Mouse (Mus musculus) layer of hippocampus, postnatal 25 days (tissue): ENCODE measurements around the gene Acap2. TPM values are rescaled to one million over a fixed set of nuclear protein-coding genes. Genes with fewer than 3 reads are reported as not detected.

Experiments
- DNase-seq, 2 experiments: peaks; one replicate each; pipeline ENCODE4 v3.0.0; 2022; ENCODE audit warnings: mixed read lengths in 2 of 2, low spot score in 1 of 2; ENCODE audit errors: extremely low spot score in 1 of 2
- total RNA-seq, 2 experiments: library from RNA; stranded (reverse); gene quantifications; 2 replicates each; pipeline ENCODE4 v1.2.3; 2021

The Acap2 gene
- total RNA-seq, 2 experiments from 2014 or later = 129 to 132 TPM

DNA sequence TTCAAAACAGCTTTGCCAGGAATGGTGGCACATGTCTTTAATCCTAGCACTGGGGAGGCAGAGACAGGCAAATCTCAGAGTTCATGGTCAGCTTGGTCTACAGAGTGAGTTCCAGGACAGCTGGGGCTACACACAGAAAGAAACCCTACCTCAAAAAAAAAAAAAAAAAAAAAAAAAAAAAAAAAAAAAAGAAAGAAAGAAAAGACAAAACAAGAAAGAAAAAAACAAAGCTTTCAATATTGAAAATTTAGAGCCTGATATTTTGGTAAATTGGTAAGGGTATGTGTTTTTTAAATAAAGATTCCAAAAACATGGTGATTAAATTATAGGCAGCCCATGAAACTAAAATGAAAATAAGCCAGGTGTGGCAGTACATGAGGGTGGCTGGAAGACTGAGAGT lies 29.6 kb downstream of the Acap2 start:
- no peak for DNase-seq

DNA sequence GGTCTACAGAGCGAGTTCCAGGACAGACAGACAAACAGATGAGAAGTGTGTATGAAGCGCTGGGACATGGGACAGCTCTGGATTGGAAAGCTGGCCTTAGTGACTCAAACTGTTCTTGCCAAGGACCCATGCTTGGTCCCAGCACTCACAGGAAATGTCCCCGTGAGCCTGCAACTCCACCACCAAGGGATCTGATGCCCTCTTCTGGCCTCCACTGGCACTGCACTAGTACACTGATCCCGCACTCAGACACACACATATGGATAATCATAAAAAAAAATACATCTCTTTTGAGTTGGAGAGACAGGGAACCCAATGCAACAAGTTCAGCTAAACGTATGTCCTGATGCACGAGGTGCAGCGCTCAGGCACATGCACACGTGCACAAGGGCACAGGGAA lies 30.7 kb downstream of the Acap2 start:
- DNase-seq = no peak

DNA sequence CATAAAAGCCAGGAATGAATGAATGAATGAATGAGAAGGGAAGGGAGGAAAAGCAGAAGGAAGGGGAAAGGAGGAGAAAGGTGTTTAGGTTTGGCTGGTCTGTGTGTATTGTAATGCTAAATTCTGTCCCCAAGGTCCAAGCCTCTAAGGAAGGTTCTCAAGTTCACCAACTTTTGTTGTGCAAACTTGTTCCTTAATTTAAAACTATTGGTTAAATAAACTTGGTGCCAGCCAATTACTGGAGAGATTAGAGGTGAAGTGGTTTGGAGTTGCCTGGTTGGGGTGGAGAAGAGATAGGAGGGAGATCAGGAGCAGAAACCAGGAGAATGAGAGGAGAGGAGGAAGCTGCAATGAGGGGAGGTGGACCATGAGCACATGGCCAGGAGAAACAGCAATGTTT lies 31.4 kb downstream of the Acap2 start:
- no peak for DNase-seq

DNA sequence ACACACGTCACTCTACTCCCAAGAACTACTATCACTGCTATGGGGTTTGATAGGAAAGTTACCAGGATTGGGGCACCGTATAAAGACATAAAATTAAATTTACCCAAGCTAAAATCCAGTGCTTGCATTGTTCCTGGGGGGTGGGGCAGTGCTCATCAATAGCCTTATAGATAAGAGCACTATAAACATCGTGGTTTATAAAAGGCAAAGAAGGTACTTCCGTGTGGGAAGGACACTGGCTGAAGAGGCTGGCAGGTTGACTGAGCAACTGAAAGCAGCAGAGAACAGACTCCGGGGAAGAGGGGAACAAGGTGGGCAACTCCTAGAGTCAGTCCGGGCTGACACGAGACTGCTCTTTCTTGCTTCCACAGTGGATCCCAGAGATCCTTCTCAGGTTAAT lies 33.1 kb downstream of the Acap2 start:
- DNase-seq = no peak

DNA sequence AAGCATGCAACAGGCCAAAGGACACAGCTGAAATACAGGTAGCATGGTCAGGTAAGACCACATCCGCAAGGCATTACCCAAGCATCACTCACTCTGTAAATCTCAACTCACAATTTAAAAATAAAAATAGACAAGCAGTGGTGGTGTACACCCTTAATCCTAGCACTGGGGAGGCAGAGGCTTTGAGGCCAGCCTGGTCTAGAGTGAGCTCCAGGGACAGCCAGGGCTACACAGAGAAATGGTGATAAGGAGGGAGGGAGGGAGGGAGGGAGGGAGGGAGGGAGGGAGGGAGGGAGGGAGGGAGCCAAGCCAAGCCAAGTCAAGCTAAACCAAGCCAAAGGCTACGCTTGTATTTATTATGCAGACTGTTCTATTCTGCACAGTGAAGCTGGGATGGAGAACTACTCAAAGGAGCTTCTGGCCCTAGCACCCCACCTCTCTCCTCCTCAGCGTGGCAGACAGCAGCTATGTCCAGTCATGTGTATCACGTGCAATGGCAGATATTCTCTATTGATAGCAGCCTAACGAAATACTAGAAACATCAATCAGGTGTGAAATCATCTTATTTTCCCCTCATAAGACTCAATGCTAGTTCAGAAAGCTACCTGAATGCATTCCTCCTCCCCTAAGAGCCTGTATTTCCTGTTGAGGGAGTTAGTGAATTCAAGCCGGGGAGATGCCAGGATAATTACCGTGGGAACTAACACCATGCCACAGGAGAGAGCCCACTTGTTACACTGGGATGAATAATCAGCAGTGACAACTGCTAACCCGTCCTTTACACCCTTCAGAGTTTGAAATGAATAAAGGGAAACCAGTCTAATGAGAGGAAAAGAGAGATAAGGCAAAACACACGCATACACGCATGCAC lies 33.8 kb downstream of the Acap2 start:
- no peak for DNase-seq

DNA sequence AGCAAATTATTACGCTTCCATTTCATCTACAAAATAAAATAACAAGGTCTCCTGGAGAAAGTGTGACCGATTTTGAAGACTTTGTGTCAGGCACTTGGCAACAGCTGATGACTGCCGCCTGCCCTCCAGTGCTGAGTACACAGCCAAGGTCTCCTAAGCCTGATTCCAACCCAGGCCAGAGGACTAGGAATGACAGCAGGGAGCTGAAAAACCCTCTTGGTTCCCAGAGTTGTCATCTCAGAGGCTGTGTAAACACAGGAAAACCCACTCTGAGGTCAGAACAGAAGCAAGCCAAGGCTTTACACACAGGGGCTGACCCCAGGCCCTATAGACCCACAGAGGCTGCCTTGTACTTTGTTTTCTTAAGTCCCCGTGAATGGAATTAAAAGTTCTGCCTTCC lies 35.1 kb downstream of the Acap2 start:
- DNase-seq = no peak

DNA sequence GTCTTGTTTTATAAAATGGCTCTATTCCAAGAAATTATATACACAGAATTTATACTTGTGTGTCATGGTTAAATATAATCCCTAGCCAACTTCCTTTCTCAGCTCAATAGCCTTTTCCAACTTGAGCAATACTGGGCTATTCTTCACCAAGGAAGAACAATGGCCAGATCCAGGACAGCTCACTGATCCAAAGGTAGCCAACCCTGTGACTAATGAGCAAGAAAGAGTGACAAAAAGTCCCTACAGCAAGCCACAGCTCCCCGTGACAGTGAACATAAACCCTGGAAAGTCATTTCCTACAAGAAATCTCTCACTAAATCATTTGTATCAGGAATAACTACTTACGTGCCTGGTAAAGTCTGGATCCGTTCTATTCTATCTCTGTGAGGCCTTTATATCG lies 35.6 kb downstream of the Acap2 start:
- DNase-seq = no peak

DNA sequence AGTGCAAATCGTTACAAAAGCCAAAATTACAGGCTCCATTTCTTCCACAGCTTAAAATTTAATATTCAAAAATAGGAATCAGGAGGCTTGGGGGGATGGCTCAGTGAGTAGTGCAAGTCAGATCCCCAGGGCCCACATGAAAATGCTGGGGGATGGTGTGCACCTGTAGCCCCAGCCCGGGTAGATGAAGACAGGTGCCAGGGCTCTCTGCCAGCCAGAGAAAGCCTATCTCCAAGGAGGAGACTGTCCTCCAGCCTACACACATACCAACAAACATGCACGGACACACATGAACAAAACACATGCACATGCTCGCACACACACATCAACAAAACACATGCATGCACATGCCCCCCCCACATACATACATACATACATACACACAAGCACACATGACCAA lies 36.9 kb downstream of the Acap2 start:
- DNase-seq = no peak

DNA sequence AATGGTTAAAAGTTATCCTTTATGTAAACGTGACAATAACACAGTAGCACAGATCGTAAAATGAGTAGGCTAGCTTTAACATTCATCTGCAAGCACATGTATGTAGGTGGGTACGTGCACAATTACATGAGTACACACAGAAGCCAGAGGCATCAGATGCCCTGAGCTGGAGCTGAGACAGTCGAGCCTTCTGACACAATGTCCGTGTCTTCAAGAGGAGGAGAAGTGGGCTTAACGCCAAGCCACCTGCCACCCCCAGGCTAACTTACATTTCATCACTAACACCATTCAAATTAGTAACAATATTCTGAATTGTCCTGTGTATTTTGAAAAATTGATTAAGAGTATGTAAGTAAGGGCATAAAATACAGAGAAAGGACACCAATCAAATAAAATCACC lies 40.6 kb downstream of the Acap2 start:
- DNase-seq = no peak

DNA sequence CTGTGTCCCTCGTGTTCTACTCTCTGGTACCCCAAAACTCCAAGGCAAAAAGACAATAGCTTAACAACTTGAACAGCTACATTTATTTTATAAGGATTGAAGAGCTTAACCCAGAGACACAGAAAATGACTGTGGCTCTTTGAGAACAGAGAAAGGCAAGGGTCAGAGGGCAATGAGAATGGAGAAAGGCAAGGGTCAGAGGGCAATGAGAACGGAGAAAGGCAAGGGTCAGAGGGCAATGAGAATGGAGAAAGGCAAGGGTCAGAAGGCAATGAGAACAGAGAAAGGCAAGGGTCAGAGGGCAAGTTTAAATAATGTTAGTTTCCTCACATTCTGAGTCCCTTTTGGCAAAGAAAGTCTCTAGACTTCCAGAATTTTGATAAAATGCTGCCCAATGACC lies 41.6 kb downstream of the Acap2 start:
- DNase-seq = no peak

DNA sequence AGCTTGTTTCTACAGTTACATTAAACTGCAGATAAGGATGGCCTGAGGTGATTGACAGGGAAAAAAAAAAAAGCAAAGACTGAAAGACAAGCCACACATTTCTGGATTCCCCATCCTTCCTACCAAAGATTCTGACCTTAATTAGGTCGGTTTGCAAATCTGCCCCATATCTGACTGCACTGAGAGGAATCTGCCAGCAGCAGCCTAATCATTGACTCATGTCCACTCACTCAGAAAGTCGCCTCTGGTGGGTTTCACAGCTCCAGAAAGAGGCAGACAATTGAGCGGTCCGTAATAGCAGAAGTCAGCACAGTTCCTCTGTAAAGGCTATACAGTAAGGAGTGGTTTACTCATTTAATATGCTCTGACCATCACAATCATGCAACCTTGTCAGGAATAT lies 51.2 kb downstream of the Acap2 start:
- no peak for DNase-seq

DNA sequence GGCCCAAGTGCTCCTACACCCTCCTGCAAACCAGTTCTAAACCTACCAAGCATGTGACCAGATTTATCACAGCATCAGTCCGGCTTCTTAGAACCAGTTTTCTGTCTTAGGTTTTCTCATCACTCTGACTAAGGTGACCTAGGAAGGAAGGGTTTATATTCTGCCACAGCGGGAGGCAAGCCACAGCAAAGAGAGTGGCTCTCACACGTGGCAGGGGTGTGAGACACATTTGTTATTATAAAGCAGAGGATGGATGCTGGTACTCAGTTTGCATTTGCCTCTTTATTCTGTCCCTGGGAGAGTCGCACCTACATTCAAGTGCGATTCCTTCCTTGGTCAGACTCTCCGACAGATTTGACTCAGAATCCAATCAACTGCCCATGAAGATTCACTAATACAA lies 52.2 kb downstream of the Acap2 start:
- no peak for DNase-seq

DNA sequence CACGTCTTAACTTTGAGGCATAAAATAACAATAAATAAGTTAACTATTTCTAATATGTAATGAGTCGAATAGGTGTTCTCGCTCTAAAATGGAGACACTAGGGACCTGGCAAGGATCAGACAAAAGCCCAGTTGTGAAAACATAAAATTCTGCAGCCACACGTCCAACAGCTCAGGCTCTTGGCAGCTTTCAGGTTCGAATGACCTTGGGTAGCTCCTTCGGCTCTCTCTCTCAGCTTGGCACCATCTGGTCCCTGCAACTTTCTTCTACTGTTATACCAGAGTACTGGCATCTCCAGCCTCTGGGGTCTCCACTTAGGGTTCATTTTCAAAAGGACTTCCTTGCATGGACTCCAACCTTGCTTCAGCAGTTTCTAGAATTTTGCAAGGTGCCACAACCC lies 53.3 kb downstream of the Acap2 start:
- DNase-seq = no peak

DNA sequence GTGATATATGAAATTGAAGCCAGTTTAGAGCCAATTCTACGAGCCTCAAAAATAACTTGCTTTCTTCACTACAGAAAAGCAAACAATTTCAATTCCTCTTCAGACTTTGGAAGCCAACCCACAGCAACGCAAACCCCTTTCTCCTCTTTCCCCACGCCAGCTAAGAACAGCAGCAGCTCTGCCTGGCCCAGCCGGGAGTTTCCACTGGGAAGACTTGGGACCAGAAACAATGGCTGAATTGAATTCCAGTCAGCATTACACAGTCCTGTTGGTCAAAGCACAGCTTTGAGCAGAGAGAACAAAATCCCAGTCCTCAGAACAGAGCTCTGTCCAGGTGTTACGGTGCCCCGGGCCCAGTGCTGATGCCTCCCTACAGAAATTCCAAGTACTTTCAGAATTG lies 59.1 kb downstream of the Acap2 start:
- DNase-seq = no peak

DNA sequence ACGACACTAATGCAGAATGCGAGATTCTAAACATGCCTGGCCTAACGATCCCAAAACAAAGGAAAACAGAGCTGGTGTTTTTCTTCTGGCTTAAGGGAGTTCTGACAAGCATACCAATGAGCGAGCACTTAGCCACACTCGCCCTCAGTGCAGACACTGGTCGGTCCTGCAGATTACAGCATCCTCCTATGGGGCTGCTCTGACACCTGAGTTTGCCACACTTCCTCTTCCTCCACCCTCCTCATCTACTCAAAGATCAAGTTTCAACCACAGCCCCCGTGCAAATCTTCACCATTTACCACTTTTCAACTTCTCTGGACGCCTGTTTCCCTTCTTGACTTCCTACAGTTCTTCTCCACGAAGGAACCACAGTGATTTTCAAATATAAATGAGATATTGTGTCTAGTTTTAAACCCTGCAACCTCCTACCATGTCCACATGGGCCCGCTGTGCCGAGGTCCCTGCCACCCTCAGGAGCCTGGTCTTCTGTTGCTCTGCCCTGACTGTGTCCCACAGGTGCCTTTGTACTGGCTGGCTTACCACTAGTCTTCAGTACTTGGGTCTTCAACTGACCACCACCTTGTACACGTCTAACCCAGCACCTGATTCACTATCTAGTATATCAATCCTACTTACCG lies 64.3 kb downstream of the Acap2 start:
- no peak for DNase-seq

DNA sequence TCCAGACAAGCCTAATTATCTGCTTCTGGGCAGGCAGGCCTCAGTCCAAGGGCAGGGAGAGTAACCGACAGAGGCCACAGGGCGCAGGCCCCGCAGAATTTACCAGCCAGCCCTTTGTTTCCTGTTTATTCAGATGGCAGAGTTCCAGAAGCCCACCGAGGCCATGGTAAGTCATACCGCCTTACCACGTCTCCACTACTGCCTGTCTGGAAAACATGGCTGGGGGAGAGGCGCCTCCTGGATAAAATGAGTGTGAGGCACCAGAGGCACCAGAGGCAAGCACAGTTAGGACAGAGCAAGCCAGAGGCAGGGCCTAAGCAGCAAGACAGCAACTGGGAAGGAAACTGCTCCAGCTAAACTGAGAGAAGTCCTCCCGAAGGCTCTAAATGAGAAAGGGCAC lies 65.5 kb downstream of the Acap2 start:
- no peak for DNase-seq

DNA sequence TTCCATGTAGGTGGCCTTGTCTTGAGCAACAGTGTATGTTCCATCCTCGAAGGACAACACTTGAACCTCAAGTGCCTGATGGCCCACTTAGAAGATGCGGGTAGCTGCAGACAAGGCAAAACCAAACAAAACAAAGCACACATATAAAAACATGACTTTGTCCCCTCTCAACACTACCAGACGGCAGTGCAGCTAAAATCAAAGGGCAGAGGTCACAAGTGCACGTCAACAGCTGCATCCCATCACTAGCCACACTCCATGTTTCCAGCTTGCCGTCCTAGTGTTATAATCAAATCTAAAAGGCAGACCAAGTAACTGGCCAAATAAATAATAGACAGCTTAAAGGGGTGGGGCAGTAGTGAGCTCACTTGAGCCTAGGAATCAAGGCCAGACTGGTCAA lies 69.5 kb downstream of the Acap2 start:
- no peak for DNase-seq

DNA sequence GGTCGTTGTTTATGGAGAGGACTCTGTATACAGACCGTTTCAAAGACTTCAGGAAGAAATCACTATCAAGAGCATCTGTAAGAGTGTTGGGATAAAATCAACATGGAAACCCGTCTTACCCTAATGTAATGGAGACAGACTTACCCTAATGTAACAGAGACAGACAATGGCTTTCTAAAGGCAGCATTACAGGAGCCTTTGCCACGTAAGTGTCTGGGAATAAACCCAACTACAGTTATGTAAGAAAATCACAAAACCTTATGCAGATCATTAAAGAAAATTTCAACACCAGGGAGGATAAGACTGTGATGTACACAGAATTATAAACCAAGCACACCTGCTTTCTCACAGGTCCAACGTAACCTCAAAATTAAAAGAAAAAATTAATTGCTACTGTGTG lies 72.9 kb downstream of the Acap2 start:
- DNase-seq = no peak

DNA sequence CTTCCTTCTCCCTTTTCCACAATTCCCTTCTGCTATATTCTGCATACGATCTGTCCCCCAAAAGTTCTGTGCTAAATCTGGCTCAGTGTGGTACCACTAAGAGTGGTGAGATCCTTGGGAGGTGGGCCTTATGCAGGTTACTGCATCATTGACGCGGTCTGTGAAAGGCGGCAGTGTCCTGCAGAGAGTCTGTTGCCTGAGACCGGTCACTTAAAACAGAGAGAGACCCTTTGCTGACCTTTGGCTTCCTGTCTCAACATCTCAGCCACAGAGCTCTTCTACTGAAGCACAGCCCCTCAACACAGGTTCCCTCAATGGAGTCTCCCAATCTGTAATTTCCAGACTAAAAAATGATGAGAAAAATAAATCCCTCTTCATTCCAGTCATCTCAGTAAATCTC lies 76.1 kb downstream of the Acap2 start:
- no peak for DNase-seq

DNA sequence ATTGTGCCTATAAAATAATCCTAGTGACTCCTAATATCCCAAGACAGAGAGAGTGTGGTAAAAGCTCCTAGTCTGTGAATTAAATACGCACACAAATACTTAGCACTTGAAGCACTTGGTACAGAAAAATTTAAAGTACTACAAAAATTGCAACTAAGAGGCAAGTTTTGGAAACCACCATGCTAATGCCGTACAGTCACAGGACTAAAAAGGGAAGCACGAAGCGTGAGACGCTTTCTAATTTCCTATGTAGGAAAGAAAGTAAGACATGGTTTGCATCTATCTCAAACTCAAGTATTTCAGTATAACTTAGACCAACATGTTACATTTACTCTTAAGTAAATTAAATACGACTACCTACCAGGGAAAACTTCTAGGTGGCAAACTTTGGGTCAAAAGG lies 79.4 kb downstream of the Acap2 start:
- no peak for DNase-seq

DNA sequence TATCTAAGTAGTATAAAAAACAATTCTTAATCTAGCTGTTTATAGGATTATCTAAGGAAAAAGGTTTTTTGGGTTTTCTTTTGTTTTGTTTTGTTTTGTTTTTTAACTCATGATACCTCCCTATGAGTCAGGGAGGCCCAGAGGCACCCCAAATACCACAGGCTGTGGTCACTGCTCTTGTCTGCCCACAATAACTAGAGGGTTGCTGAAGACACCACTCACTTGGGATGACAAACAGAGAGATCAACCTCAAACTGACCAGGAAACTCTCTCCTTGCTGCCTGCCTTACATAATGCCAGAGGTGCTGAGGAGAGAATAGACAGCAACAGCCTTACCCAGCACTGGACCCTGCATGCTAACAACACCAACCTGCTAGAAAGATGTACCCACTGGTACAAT lies 87.4 kb downstream of the Acap2 start:
- DNase-seq = no peak

DNA sequence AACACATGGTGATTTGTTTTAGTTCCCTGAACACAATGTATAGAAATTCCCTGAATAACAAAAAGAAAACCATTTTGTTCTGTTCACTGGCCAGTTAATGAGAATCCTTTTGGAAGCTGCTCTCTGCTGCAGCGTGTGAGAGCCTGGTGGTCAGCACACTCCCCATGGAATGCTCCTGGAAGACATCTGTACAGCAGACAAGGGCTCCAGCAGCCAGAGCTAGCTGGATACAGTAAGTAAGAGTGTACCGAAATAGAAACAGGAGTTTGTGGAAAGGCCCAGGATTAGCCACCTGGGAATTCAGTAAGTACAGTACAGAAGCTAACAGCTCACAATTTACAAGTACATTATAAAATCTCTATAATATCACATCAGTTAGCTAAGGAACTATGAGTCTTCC lies 99.7 kb downstream of the Acap2 start:
- no peak for DNase-seq
